Mouse (Mus musculus): Measurements from ENCODE around the gene Myl4.
"Not testable (repeated sequence)": the region's sequence is repeated elsewhere in the genome, so short reads cannot be mapped to it uniquely, and the experiment has no call there.

Myl4 gene

GRCm38 (mm10) chr11:104566097-104566496 is 15.6 kb downstream of the Myl4 start:
- peaks cover 7% of the 10 kb centered on the region for H3K9me3 ChIP-seq (ENCODE audit: low read length)
- 0 out of 2 replicates have a peak, but pooled peaks cover 3% of the 10 kb centered on the region for H3K4me1 ChIP-seq (replicated peaks; ENCODE audit: low read depth, low read length)
- no peaks in the 10 kb centered on the region for H3K36me3 ChIP-seq (ENCODE audit: insufficient read depth, low read length)
- TF ChIP-seq POU5F1 (IDR thresholded peaks at IDR 0.05; ENCODE audit: borderline replicate concordance, low read length) (no peak), NANOG (IDR thresholded peaks at IDR 0.05; ENCODE audit: borderline replicate concordance, low read length) (no peak), CTCF (conservative IDR thresholded peaks at IDR 0.05; ENCODE audit: low read length) (no peak)
- H3K27me3 ChIP-seq (ENCODE audit: insufficient read depth, low read length): peaks cover 16% of the 10 kb centered on the region
- no peak overlapping the region for H3K4me3 ChIP-seq (replicated peaks; ENCODE audit: low read length)

- Histone ChIP-seq H3K27me3 (ENCODE audit: insufficient read depth, low read length) (peaks cover 19% of the 10 kb centered on the region), H3K4me1 (replicated peaks; ENCODE audit: low read depth, low read length) (peaks cover 4% of the 10 kb centered on the region; the same call in 1 of the 2 replicates), H3K4me3 (replicated peaks; ENCODE audit: low read length) (no peak overlapping the region), H3K9me3 (ENCODE audit: low read length) (peaks cover 7% of the 10 kb centered on the region), H3K36me3 (ENCODE audit: insufficient read depth, low read length) (no peaks in the 10 kb centered on the region)
- TF ChIP-seq NANOG (IDR thresholded peaks at IDR 0.05; ENCODE audit: borderline replicate concordance, low read length) (no peak), POU5F1 (IDR thresholded peaks at IDR 0.05; ENCODE audit: borderline replicate concordance, low read length) (no peak), CTCF (conservative IDR thresholded peaks at IDR 0.05; ENCODE audit: low read length) (no peak)
Measured at GRCm38 (mm10) chr11:104566796-104567195, 16.3 kb downstream of the Myl4 start.

DNA sequence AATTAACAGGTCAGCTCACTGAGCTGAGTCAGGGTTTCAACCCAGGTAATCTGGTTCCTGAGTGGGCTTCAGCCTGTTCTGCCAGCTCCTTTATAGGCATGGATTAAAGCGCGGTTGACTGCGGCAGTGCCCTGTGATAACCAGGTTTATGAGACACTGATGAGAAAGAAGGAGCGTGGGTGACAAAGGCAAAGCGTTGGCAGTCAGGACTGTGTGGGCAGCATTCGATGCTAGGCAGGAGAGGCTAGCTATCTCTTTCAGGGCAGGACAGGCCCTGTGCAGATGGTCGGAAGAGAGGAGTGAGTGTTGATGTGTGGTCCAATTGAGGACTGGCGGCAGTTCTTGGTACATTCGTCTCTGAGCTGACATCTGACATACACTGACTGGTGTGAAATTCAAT is 17.3 kb downstream of the Myl4 start:
- no peak for TF ChIP-seq CTCF (conservative IDR thresholded peaks at IDR 0.05; ENCODE audit: low read length)
- TF ChIP-seq NANOG (IDR thresholded peaks at IDR 0.05; ENCODE audit: borderline replicate concordance, low read length): no peak
- TF ChIP-seq POU5F1 (IDR thresholded peaks at IDR 0.05; ENCODE audit: borderline replicate concordance, low read length): no peak

GRCm38 (mm10) chr11:104568326-104568725 is 17.9 kb downstream of the Myl4 start:
- H3K27me3 ChIP-seq (ENCODE audit: insufficient read depth, low read length): peaks cover 34% of the 10 kb centered on the region
- TF ChIP-seq NANOG (IDR thresholded peaks at IDR 0.05; ENCODE audit: borderline replicate concordance, low read length) (no peak), POU5F1 (IDR thresholded peaks at IDR 0.05; ENCODE audit: borderline replicate concordance, low read length) (no peak), CTCF (conservative IDR thresholded peaks at IDR 0.05; ENCODE audit: low read length) (no peak)
- H3K4me3 ChIP-seq (replicated peaks; ENCODE audit: low read length): no peak overlapping the region
- H3K9me3 ChIP-seq (ENCODE audit: low read length): peaks cover 7% of the 10 kb centered on the region
- peaks cover 11% of the 10 kb centered on the region; the same call in 1 of the 2 replicates for H3K4me1 ChIP-seq (replicated peaks; ENCODE audit: low read depth, low read length)
- H3K36me3 ChIP-seq (ENCODE audit: insufficient read depth, low read length): no peaks in the 10 kb centered on the region

More for the DNA sequence above, 17.3 kb downstream of the Myl4 start:
- Histone ChIP-seq H3K4me3 (replicated peaks; ENCODE audit: low read length) (no peak overlapping the region), H3K27me3 (ENCODE audit: insufficient read depth, low read length) (peaks cover 28% of the 10 kb centered on the region), H3K9me3 (ENCODE audit: low read length) (peaks cover 7% of the 10 kb centered on the region), H3K36me3 (ENCODE audit: insufficient read depth, low read length) (no peaks in the 10 kb centered on the region), H3K4me1 (replicated peaks; ENCODE audit: low read depth, low read length) (peaks cover 11% of the 10 kb centered on the region; the same call in 1 of the 2 replicates)

GRCm38 (mm10) chr11:104570515-104570914 is 20.1 kb downstream of the Myl4 start:
- H3K9me3 ChIP-seq (ENCODE audit: low read length); H3K36me3 ChIP-seq (ENCODE audit: insufficient read depth, low read length); H3K4me3 ChIP-seq (replicated peaks; ENCODE audit: low read length): not testable (repeated sequence)
- Histone ChIP-seq H3K4me1 (replicated peaks; ENCODE audit: low read depth, low read length) (peaks cover 11% of the 10 kb centered on the region; the same call in 1 of the 2 replicates), H3K27me3 (ENCODE audit: insufficient read depth, low read length) (peaks cover 39% of the 10 kb centered on the region)

DNA sequence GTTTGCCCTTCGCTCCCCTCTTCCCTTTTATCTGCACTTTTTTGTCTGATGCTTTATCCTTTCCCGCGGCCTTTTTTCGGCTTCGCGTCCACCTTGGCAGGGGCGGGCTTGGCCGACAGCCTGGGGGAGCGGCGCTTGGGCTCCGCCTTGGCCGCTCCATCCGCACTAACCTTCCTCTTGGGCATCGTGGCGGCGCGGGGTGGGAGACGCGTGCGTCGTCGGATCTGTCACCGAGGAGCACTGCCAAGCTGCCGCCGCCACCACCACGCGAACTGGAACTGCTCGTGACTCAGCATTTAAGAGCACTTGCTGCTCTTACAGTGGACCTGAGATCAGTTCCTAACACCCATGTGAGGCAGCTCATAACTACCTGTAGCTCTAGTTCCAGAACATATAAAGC is 20.9 kb downstream of the Myl4 start:
- not testable (repeated sequence) for H3K9me3 ChIP-seq (ENCODE audit: low read length); H3K36me3 ChIP-seq (ENCODE audit: insufficient read depth, low read length)
- Histone ChIP-seq H3K4me1 (replicated peaks; ENCODE audit: low read depth, low read length) (peaks cover 11% of the 10 kb centered on the region; the same call in 1 of the 2 replicates), H3K27me3 (ENCODE audit: insufficient read depth, low read length) (peaks cover 39% of the 10 kb centered on the region), H3K4me3 (replicated peaks; ENCODE audit: low read length) (peak overlapping the region; percentile 73)

- H3K27me3 ChIP-seq (ENCODE audit: insufficient read depth, low read length): peaks cover 39% of the 10 kb centered on the region
- no peak overlapping the region for H3K4me3 ChIP-seq (replicated peaks; ENCODE audit: low read length)
- H3K4me1 ChIP-seq (replicated peaks; ENCODE audit: low read depth, low read length): peaks cover 11% of the 10 kb centered on the region; the same call in 1 of the 2 replicates
- H3K9me3 ChIP-seq (ENCODE audit: low read length): peaks cover 7% of the 10 kb centered on the region
- no peaks in the 10 kb centered on the region for H3K36me3 ChIP-seq (ENCODE audit: insufficient read depth, low read length)
- TF ChIP-seq POU5F1 (IDR thresholded peaks at IDR 0.05; ENCODE audit: borderline replicate concordance, low read length) (no peak), NANOG (IDR thresholded peaks at IDR 0.05; ENCODE audit: borderline replicate concordance, low read length) (no peak), CTCF (conservative IDR thresholded peaks at IDR 0.05; ENCODE audit: low read length) (no peak)
Measured at GRCm38 (mm10) chr11:104572091-104572490, 21.6 kb downstream of the Myl4 start.

DNA sequence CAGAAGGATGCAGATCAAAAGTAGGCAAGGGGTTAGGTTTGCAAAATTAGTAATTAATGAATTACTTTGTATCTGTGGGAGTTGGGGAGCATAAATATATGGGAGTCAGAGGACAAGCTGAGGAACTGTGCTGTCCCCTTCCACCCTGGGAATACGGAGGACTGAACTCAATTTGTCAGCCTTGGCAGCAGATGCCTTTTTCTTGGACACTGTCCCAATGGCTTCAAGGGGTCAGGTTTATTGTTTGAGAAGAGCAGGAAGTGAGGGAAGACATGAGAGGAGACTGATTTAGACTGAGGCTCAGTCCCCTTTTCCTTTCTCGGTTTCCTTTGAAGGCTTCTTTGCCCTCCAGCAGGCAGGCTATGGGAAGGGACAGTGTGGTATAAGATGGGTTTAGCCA is 22.1 kb downstream of the Myl4 start:
- Histone ChIP-seq H3K4me3 (replicated peaks; ENCODE audit: low read length) (no peak overlapping the region), H3K36me3 (ENCODE audit: insufficient read depth, low read length) (no peaks in the 10 kb centered on the region), H3K4me1 (replicated peaks; ENCODE audit: low read depth, low read length) (peaks cover 11% of the 10 kb centered on the region; the same call in 1 of the 2 replicates), H3K9me3 (ENCODE audit: low read length) (peaks cover 7% of the 10 kb centered on the region), H3K27me3 (ENCODE audit: insufficient read depth, low read length) (peaks cover 42% of the 10 kb centered on the region)
- no peak for TF ChIP-seq CTCF (conservative IDR thresholded peaks at IDR 0.05; ENCODE audit: low read length)
- no peak for TF ChIP-seq NANOG (IDR thresholded peaks at IDR 0.05; ENCODE audit: borderline replicate concordance, low read length)
- no peak for TF ChIP-seq POU5F1 (IDR thresholded peaks at IDR 0.05; ENCODE audit: borderline replicate concordance, low read length)

DNA sequence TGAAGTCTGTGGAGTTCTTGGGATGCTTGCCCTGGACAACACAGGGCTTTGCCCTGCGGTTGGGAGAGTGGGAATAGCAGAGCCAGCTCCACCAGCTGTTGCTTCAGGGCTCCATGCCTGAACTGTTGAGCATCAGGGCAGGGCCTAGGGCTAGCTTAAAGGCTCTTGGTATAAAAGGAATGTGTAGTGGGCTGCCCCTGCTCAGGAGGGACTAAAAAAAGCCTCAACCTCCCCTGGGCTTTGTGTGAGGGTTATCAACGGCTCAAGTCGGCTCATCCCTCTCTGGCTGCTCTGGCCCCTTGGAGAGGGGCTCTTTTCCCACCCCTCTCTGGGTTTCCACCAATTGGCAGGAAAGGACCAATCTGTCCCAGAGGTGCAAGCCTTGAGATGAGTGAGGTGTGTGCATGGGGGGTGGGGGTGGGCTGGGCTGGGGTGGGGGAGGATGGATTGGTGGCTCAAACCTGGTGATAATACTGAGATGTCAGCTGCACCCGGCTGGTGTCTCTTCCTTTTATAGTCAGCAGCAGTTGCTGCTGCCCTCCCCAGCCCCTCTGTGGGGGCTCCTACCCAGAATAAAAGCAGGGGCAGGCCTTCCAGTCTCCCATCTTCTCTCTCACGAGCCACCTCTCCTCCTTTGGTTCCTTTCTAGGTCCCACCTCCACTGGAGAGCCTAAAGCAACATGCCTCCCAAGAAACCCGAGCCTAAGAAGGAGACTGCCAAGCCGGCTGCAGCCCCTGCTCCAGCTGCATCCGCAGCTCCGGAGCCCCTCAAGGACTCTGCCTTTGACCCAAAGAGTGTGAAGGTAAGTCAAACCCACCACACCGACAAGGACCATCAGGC is 26.5 kb downstream of the Myl4 start:
- Histone ChIP-seq H3K36me3 (ENCODE audit: insufficient read depth, low read length) (no peaks in the 10 kb centered on the region), H3K4me1 (replicated peaks; ENCODE audit: low read depth, low read length) (peaks cover 16% of the 10 kb centered on the region), H3K9me3 (ENCODE audit: low read length) (no peaks in the 10 kb centered on the region), H3K4me3 (replicated peaks; ENCODE audit: low read length) (no peak overlapping the region), H3K27me3 (ENCODE audit: insufficient read depth, low read length) (peaks cover 39% of the 10 kb centered on the region)
- TF ChIP-seq CTCF (conservative IDR thresholded peaks at IDR 0.05; ENCODE audit: low read length): no peak
- TF ChIP-seq POU5F1 (IDR thresholded peaks at IDR 0.05; ENCODE audit: borderline replicate concordance, low read length): no peak
- TF ChIP-seq NANOG (IDR thresholded peaks at IDR 0.05; ENCODE audit: borderline replicate concordance, low read length): no peak
